Mouse (Mus musculus) splenic B cell, adult 2 months (primary cell): ENCODE measurements around the gene Rapgef1.
A peak's percentile ranks its signal among the peaks of the same experiment; 100 is the strongest.

Experiments
- DNase-seq: peaks from one replicate; pipeline ENCODE4 v3.0.0-alpha.2; 2011; ENCODE audit warnings: low read depth, low spot score
- H3K27me3 ChIP-seq: 2 replicates; pipeline ENCODE4 v1.6.1; 2012; ENCODE audit warnings: mild to moderate bottlenecking, low read length, moderate library complexity, mixed read lengths; ENCODE audit not compliant: control insufficient read depth, poor library complexity, insufficient read depth, severe bottlenecking
- H3K36me3 ChIP-seq: 2 replicates; pipeline ENCODE4 v1.6.1; 2012; ENCODE audit warnings: mild to moderate bottlenecking, low read length, moderate library complexity, mixed read lengths; ENCODE audit not compliant: control insufficient read depth, poor library complexity, insufficient read depth, severe bottlenecking

Rapgef1 gene

GRCm38 (mm10) chr2:29670231-29670991 is 50.9 kb downstream of the Rapgef1 start:
- no peaks in the 10 kb centered on the region for H3K27me3 ChIP-seq
- peak; percentile 83 for DNase-seq
- no peaks in the 10 kb centered on the region for H3K36me3 ChIP-seq

- no peaks in the 10 kb centered on the region for H3K36me3 ChIP-seq
- DNase-seq = no peak
- H3K27me3 ChIP-seq = no peaks in the 10 kb centered on the region
These were observed 51.9 kb downstream of the Rapgef1 start for GRCm38 (mm10) chr2:29671374-29671773.

- H3K36me3 ChIP-seq = no peaks in the 10 kb centered on the region
These were observed 52.3 kb downstream of the Rapgef1 start for GRCm38 (mm10) chr2:29671856-29672255.

GRCm38 (mm10) chr2:29672746-29673536 is 53.4 kb downstream of the Rapgef1 start:
- Histone ChIP-seq H3K36me3 (no peaks in the 10 kb centered on the region), H3K27me3 (no peaks in the 10 kb centered on the region)
- peak; percentile 77 for DNase-seq

More at GRCm38 (mm10) chr2:29671856-29672255, 52.3 kb downstream of the Rapgef1 start:
- DNase-seq = no peak
- no peaks in the 10 kb centered on the region for H3K27me3 ChIP-seq

GRCm38 (mm10) chr2:29674087-29674486 is 54.6 kb downstream of the Rapgef1 start:
- no peaks in the 10 kb centered on the region; the same call in 1 of the 2 replicates for H3K36me3 ChIP-seq
- H3K27me3 ChIP-seq = no peaks in the 10 kb centered on the region
- no peak for DNase-seq

GRCm38 (mm10) chr2:29674545-29674944 is 55.0 kb downstream of the Rapgef1 start:
- H3K27me3 ChIP-seq = no peaks in the 10 kb centered on the region
- no peaks in the 10 kb centered on the region; the same call in 1 of the 2 replicates for H3K36me3 ChIP-seq
- DNase-seq = no peak

GRCm38 (mm10) chr2:29675846-29676245 is 56.3 kb downstream of the Rapgef1 start:
- Histone ChIP-seq H3K27me3 (no peaks in the 10 kb centered on the region), H3K36me3 (no peaks in the 10 kb centered on the region; the same call in 1 of the 2 replicates)
- DNase-seq = no peak

GRCm38 (mm10) chr2:29676513-29676912 is 57.0 kb downstream of the Rapgef1 start:
- Histone ChIP-seq H3K27me3 (no peaks in the 10 kb centered on the region), H3K36me3 (peaks cover 4% of the 10 kb centered on the region; the same call in 1 of the 2 replicates)
- DNase-seq = no peak

GRCm38 (mm10) chr2:29677842-29678241 is 58.3 kb downstream of the Rapgef1 start:
- DNase-seq = no peak
- Histone ChIP-seq H3K36me3 (peaks cover 5% of the 10 kb centered on the region; the same call in 1 of the 2 replicates), H3K27me3 (no peaks in the 10 kb centered on the region)

- peak; percentile 55 for DNase-seq
These were observed 59.0 kb downstream of the Rapgef1 start for GRCm38 (mm10) chr2:29678524-29678923.

GRCm38 (mm10) chr2:29679710-29680584 is 60.4 kb downstream of the Rapgef1 start:
- peaks cover 7% of the 10 kb centered on the region; the same call in 1 of the 2 replicates for H3K36me3 ChIP-seq

More at GRCm38 (mm10) chr2:29678524-29678923, 59.0 kb downstream of the Rapgef1 start:
- Histone ChIP-seq H3K27me3 (no peaks in the 10 kb centered on the region), H3K36me3 (peaks cover 6% of the 10 kb centered on the region; the same call in 1 of the 2 replicates)

GRCm38 (mm10) chr2:29683261-29683999 is 63.9 kb downstream of the Rapgef1 start:
- DNase-seq = no peak
- Histone ChIP-seq H3K36me3 (peaks cover 11% of the 10 kb centered on the region), H3K27me3 (no peaks in the 10 kb centered on the region)

More at GRCm38 (mm10) chr2:29679710-29680584, 60.4 kb downstream of the Rapgef1 start:
- no peaks in the 10 kb centered on the region for H3K27me3 ChIP-seq
- DNase-seq = no peak

- peaks cover 17% of the 10 kb centered on the region for H3K36me3 ChIP-seq
- no peak for DNase-seq
- H3K27me3 ChIP-seq = no peaks in the 10 kb centered on the region
These were observed 65.0 kb downstream of the Rapgef1 start for GRCm38 (mm10) chr2:29684498-29684897.

GRCm38 (mm10) chr2:29689014-29689413 is 69.5 kb downstream of the Rapgef1 start:
- no peak for DNase-seq
- no peaks in the 10 kb centered on the region for H3K27me3 ChIP-seq
- H3K36me3 ChIP-seq = peaks cover 19% of the 10 kb centered on the region
